Mouse (Mus musculus) erythroblast, embryonic 14.5 days (primary cell): ENCODE results near the gene Xpnpep1.

Experiments
- GATA1 ChIP-seq: IDR thresholded peaks from 2 replicates; pipeline ENCODE4 v1.6.1; 2012; ENCODE audit warnings: low read length, inconsistent platforms, mixed read lengths
- TAL1 ChIP-seq: IDR thresholded peaks from 3 replicates; pipeline ENCODE4 v1.6.1; 2012; ENCODE audit warnings: low read length, inconsistent platforms, mixed read lengths

GRCm38 (mm10) chr19:53080026-53080425, 40.0 kb upstream of the Xpnpep1 start:
- TF ChIP-seq GATA1 (no peak), TAL1 (no peak)
